Mouse (Mus musculus): ENCODE results near the gene Gm15155. TPM values are rescaled to one million over a fixed set of nuclear protein-coding genes. Genes with fewer than 3 reads are reported as not detected.

Gene Gm15155
- polyA plus RNA-seq (2016; fragmentation: Nextera tagmentation; extraction: Ambion mirVana) = not detected in 2 replicates

DNA sequence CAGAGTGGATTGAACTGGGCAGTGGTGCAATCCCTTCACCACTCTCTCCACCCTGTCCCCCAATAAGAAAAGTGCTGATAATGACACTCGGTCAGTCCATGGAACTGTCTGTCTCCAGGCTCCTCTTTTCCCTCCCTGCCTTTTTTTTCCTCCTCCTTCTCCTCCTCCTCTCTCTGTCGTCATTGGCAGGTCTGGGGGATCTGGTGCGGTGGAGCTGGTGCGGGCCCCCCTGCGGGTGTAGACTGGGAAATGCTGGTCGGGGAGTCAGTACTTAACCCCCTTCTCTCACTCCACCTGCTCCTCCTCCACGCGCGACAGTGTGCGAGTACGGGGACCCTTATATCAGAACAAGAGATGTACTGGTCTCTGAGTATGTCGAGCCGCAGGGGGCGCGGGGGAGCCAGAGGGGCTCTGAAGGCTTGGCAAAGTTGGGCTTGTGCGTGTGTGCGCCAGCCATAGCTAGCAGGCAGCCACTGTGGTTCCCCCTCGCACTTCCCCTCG is at the start of gene Gm15155:
Gm15155 (plus strand) TSS at position 401 of the 501 bp plus-strand sequence.
- Histone ChIP-seq H3K4me3 (peak within 1 kb of the TSS; percentile 63), H3K27me3 (ENCODE audit: insufficient read depth, poor library complexity, severe bottlenecking) (peaks cover 57% of the 10 kb centered on the region), H3K27ac (no peak within 1 kb of the TSS), H3K36me3 (no peaks in the 10 kb centered on the region), H3K9me3 (no peaks in the 10 kb centered on the region), H3K4me1 (no peaks in the 10 kb centered on the region)
- WGBS = 6% methylated on average over 19 of the region's 19 CpGs
- DNase-seq (ENCODE audit: low spot score) = no peak

DNA sequence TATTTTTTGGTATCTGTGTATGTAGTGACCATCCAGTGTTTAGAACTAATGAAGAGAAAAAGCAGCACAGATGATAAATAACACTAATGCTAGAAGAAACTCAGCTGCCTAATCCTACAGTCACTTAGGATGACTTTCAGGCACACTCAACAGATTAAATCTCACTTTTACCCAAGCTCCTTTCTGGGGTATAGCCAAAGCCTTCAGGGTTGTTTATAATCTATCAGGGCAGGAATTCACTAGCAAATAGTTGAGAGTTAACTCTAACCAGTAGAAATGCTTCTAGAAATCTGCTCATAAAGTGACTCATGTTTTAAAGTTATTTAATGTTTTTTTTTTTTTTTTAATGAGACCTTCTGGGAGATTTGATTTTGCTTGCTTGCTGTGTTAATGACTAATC is 44.8 kb upstream of the Gm15155 start:
- no peaks in the 10 kb centered on the region for H3K4me1 ChIP-seq
- no peak overlapping the region for H3K4me3 ChIP-seq
- no peak for DNase-seq (ENCODE audit: low spot score)
- H3K27ac ChIP-seq = no peak overlapping the region
- H3K9me3 ChIP-seq = no peaks in the 10 kb centered on the region
- H3K27me3 ChIP-seq (ENCODE audit: insufficient read depth, poor library complexity, severe bottlenecking) = no peaks in the 10 kb centered on the region
- no peaks in the 10 kb centered on the region for H3K36me3 ChIP-seq

DNA sequence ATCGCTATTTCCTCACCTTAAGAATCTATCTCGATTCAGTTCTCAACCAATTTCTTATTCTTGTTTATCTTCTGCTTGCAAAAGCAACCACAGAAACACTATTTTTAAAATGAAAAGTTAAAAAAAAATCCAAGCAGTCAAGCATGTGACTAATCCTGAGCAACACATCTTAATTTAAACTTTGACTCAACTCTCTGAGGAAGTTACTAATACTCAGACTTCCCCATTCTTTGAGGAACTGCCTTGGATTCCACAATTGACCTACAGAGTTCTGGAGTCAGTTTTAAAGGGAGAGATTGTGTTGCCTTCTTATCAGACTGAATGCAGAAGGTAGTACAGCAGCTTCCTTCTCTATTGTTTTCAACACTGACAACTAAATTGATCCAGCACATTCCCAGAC is 40.0 kb upstream of the Gm15155 start:
- no peaks in the 10 kb centered on the region for H3K9me3 ChIP-seq
- H3K27me3 ChIP-seq (ENCODE audit: insufficient read depth, poor library complexity, severe bottlenecking) = no peaks in the 10 kb centered on the region
- no peaks in the 10 kb centered on the region for H3K4me1 ChIP-seq
- WGBS = 77% methylated on average over 2 of the region's 2 CpGs
- no peak overlapping the region for H3K27ac ChIP-seq
- no peak overlapping the region for H3K4me3 ChIP-seq
- no peak for DNase-seq (ENCODE audit: low spot score)
- no peaks in the 10 kb centered on the region for H3K36me3 ChIP-seq

DNA sequence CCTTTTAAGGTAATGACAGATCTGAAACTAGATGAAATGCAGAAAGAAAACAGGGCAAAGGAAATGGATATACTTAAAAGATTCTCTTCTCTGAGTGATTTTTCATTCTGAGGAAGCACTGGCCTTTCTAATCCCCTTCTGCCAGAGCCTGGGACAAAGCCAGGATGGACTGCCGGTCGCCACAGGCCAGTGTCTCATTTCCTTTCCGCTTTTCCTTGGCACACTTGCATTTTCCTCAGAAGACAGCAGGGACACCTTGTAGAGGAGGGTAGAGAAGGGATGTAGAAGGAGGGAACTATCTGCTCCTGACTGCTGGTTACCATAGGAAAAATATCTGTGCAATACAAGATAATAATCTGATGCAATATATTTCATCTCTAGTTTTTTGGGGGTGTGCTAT is 33.1 kb upstream of the Gm15155 start:
- H3K27ac ChIP-seq = no peak overlapping the region
- no peaks in the 10 kb centered on the region for H3K4me1 ChIP-seq
- 54% methylated on average over 3 of the region's 3 CpGs for WGBS
- H3K27me3 ChIP-seq (ENCODE audit: insufficient read depth, poor library complexity, severe bottlenecking) = no peaks in the 10 kb centered on the region
- no peak overlapping the region for H3K4me3 ChIP-seq
- DNase-seq (ENCODE audit: low spot score) = no peak
- no peaks in the 10 kb centered on the region for H3K36me3 ChIP-seq
- H3K9me3 ChIP-seq = no peaks in the 10 kb centered on the region

DNA sequence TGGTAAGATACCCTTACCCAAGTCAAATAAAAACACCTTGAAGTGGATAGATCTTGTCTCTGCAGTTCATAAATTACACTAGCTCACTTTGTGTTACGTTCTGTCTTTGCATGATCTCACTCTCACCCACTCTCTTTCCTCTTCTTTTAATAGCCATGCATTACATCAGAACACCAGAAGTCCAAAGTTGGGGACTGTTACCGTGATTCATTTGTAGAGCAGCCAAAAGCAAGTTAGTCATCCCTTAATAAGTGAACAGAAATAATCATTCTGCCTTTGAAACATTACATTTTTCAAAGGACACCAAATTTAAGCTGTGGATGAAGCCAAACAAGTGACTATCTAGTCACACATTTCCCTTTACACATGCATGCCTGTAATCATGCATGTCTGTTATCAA is 32.1 kb upstream of the Gm15155 start:
- Histone ChIP-seq H3K27me3 (ENCODE audit: insufficient read depth, poor library complexity, severe bottlenecking) (no peaks in the 10 kb centered on the region), H3K9me3 (no peaks in the 10 kb centered on the region), H3K36me3 (no peaks in the 10 kb centered on the region), H3K4me3 (no peak overlapping the region), H3K27ac (no peak overlapping the region), H3K4me1 (no peaks in the 10 kb centered on the region)
- DNase-seq (ENCODE audit: low spot score) = no peak
- WGBS = 71% methylated on average over 2 of the region's 2 CpGs

DNA sequence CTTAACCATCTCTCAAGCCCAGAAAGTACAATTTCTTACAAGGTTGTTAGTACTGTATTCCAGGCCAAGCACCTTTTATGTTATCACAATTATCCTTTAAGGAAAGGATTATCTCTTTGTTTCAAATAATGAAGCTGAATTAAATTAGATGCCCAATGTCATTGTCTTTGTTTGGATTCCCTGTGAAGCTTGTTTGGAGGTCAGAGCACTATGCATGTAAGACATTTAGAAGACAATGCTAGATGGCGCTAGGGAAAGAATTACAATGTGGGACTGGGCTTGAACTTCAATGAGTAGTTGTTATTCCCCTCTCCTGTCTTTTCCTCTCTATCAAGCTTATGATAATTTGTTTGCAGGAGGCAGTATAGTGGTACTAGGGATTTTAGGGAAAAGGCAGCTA is 29.9 kb upstream of the Gm15155 start:
- no peak overlapping the region for H3K27ac ChIP-seq
- no peak overlapping the region for H3K4me3 ChIP-seq
- no peaks in the 10 kb centered on the region for H3K9me3 ChIP-seq
- no peaks in the 10 kb centered on the region for H3K27me3 ChIP-seq (ENCODE audit: insufficient read depth, poor library complexity, severe bottlenecking)
- H3K36me3 ChIP-seq = no peaks in the 10 kb centered on the region
- no peaks in the 10 kb centered on the region for H3K4me1 ChIP-seq
- DNase-seq (ENCODE audit: low spot score) = no peak
- WGBS = 42% methylated on average over 1 of the region's 1 CpGs

DNA sequence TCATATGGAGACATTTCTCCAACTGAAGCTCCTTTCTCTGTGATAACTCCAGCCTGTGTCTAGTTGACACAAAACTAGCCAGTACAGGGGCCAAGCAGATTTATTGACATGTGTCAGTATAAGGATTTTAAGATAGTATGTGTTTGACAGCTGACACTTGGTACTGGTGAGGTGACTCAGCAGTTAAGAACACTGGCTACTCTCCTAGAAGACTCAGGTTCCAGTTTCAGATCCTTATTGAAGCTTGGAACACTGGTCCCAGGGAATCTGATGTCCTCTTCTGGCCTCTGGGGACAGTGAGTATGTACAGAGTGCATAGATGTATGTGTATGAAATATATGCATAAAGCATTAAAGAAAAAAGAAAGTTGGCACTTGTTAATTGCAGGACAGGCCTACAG is 28.2 kb upstream of the Gm15155 start:
- H3K9me3 ChIP-seq = no peaks in the 10 kb centered on the region
- DNase-seq (ENCODE audit: low spot score) = no peak

DNA sequence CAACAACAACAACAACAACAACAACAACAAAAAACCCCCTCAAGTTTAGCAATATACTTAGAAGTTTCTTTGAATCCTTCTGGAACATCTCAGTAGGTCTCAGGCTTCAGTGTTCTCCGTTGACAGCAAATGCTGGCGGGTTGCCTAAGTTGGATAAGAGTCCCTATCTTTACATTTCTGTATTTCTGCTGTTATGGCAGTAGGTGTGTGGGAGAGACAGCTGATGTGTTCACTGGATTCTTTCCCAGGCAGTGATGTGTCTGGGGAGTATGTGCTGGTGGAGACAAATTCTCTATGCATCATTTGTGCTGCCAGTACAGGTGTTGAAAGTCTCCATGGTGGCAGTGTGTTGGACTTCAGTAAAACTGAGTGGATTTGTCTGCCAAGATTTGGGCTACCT is 23.3 kb upstream of the Gm15155 start:
- H3K9me3 ChIP-seq = no peaks in the 10 kb centered on the region
- H3K4me3 ChIP-seq = no peak overlapping the region
- H3K4me1 ChIP-seq = no peaks in the 10 kb centered on the region
- H3K36me3 ChIP-seq = no peaks in the 10 kb centered on the region
- no peak overlapping the region for H3K27ac ChIP-seq
- no peak for DNase-seq (ENCODE audit: low spot score)
- no peaks in the 10 kb centered on the region for H3K27me3 ChIP-seq (ENCODE audit: insufficient read depth, poor library complexity, severe bottlenecking)
- 60% methylated on average over 2 of the region's 2 CpGs for WGBS

More for the DNA sequence above, 28.2 kb upstream of the Gm15155 start:
- Histone ChIP-seq H3K27ac (no peak overlapping the region), H3K4me3 (no peak overlapping the region), H3K27me3 (ENCODE audit: insufficient read depth, poor library complexity, severe bottlenecking) (no peaks in the 10 kb centered on the region), H3K4me1 (no peaks in the 10 kb centered on the region), H3K36me3 (no peaks in the 10 kb centered on the region)

DNA sequence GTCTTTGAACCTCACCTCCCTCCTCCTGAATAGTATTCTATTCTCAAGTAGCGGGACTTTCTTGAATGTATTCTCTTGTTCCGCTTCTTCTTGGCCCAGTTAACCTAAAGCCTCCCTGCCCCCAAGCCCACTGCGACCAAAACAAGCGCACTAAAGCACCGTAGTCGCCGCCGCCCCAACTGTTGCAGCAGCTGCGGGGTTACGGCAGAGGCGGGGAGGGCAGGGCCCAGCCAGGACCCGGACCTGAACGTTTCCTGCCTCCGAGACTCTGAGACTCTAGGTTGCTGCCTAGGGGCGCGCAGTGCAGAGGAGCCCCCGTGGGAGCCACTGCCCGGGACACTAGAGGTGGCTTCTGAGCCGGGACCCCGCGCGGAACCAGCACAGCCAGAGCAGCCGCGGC is 2.0 kb upstream of the Gm15155 start:
- WGBS = 10% methylated on average over 24 of the region's 24 CpGs
- no peak for DNase-seq (ENCODE audit: low spot score)
- no peaks in the 10 kb centered on the region for H3K36me3 ChIP-seq
- H3K4me3 ChIP-seq = peak overlapping the region; percentile 63
- no peaks in the 10 kb centered on the region for H3K4me1 ChIP-seq
- peaks cover 57% of the 10 kb centered on the region for H3K27me3 ChIP-seq (ENCODE audit: insufficient read depth, poor library complexity, severe bottlenecking)
- H3K27ac ChIP-seq = no peak overlapping the region
- no peaks in the 10 kb centered on the region for H3K9me3 ChIP-seq

DNA sequence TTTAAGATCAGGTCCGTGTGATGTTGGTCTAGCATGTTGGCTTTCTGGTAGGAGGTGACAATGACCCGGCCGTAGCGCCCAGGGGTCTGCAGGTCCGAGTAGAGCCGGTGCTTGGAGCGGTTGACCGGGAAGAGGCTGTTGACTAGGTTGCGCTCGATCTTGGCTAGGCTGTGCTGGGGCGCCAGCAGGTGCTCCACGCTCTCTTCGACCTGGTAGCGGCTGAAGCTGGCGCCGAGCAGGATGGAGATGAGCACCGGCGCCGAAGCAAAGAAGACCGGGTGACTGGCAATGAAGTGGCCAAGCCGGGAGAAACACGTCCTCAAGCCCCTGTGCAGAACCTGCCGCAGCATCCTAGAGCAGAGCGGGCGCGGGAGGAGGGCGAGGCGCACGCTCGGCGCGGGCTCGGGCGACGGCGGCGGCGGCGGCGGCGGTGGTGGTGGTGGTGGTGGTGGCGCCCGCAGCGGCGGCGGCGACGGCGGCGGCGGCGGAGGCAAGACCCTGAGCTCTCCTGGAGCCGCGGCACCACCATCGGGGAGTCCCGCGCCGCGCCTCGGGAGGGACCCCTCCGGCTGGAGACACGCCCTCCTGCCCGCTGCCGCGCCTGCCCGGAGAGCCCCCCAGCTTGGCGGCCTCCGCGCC is 1.5 kb upstream of the Gm15155 start:
- peaks cover 57% of the 10 kb centered on the region for H3K27me3 ChIP-seq (ENCODE audit: insufficient read depth, poor library complexity, severe bottlenecking)
- 8% methylated on average over 24 of the region's 69 CpGs for WGBS
- peak overlapping the region; percentile 63 for H3K4me3 ChIP-seq
- H3K4me1 ChIP-seq = no peaks in the 10 kb centered on the region
- no peaks in the 10 kb centered on the region for H3K9me3 ChIP-seq
- H3K27ac ChIP-seq = no peak overlapping the region
- no peaks in the 10 kb centered on the region for H3K36me3 ChIP-seq
- DNase-seq (ENCODE audit: low spot score) = no peak

DNA sequence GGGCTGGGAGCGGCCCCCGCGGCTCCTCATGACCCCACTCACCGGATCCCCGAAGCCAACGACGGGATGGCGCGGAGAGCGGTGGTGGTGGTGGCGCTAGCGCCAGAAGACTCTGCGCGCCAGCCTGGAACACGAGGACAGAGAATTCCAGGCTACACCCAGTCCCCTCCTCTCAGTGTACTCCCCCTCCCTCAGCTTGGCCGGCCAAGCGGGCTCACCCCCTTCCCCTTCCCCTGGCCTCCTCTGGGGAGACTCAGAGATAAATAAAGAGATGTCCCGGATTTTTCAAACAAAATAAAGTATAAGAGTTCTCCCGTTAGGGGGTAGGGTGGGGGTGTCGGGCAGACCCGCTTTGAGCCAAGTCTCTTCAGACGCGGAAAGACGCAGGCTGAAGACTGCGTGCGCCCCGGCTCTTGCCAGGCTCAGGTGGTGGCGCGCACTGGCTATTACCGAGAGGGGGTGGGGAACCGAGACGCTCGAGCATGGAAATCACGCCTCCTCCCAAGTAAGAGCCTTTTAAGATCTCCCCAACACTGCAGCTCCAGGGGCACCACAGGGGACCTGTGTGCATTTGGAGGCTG is 750 bp upstream of the Gm15155 start, which contains the start of gene Ptchd1:
Ptchd1 (minus strand) TSS at position 114 of the 581 bp plus-strand sequence.
- peak within 1 kb of the TSS; percentile 63 for H3K4me3 ChIP-seq

DNA sequence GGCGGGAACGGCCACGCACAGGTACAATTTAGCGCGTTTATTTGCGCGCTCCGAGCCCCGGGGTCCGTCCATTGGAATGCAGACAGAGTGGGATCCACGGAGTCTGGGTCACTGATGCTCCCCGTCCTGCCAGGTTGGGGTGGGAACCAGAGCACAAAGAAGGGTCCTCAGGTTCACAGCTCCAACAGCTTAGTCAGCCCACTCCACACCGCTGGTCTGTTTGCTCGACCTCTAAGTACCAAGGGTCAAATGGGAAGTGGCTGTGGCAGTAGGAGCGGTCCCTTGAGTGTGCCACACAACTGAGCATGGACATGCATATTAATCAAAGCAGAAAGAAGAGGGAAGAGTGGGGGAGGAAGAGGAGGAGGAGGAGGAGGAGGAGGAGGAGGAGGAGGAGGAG is 354 bp downstream of the Gm15155 start:
- H3K9me3 ChIP-seq = no peaks in the 10 kb centered on the region
- H3K4me3 ChIP-seq = peak overlapping the region; percentile 63
- H3K4me1 ChIP-seq = no peaks in the 10 kb centered on the region
- no peak overlapping the region for H3K27ac ChIP-seq
- no peaks in the 10 kb centered on the region for H3K36me3 ChIP-seq
- no peak for DNase-seq (ENCODE audit: low spot score)
- H3K27me3 ChIP-seq (ENCODE audit: insufficient read depth, poor library complexity, severe bottlenecking) = peaks cover 57% of the 10 kb centered on the region
- 12% methylated on average over 15 of the region's 15 CpGs for WGBS

More for the DNA sequence above, 750 bp upstream of the Gm15155 start, which contains the start of gene Ptchd1:
- Histone ChIP-seq H3K36me3 (no peaks in the 10 kb centered on the region), H3K9me3 (no peaks in the 10 kb centered on the region), H3K27ac (no peak within 1 kb of the TSS), H3K27me3 (ENCODE audit: insufficient read depth, poor library complexity, severe bottlenecking) (peaks cover 57% of the 10 kb centered on the region), H3K4me1 (no peaks in the 10 kb centered on the region)
- WGBS = 11% methylated on average over 31 of the region's 34 CpGs
- DNase-seq (ENCODE audit: low spot score) = no peak

DNA sequence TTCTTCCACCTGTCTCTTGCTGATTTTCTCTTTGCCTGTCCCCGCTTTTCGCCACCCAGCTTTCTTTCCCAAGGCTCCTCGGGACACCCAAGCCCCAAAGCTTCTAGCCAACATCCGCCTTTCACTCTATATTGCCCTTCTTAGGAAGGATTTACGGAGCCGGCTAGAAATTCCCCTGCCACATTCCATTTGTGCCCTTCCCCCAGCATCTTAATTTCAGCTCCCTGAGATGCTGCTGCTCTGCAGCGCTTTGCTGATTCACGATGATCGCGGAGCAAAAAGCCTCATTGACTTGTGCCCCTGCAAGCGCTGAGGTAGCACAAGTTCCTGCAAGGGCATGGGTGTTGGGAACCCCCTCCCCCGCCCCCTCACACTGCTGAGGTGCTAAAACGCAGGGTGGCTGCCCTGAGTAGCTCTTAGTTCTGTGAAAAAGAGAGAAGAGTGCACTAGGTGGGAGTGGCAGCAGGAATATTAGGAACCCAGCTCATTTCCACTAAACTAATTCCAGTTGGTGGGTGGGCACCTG is 1.2 kb downstream of the Gm15155 start:
- Histone ChIP-seq H3K36me3 (no peaks in the 10 kb centered on the region), H3K4me3 (peak overlapping the region; percentile 33; the same call in 1 of the 2 replicates), H3K27me3 (ENCODE audit: insufficient read depth, poor library complexity, severe bottlenecking) (peaks cover 57% of the 10 kb centered on the region), H3K9me3 (no peaks in the 10 kb centered on the region), H3K4me1 (no peaks in the 10 kb centered on the region), H3K27ac (no peak overlapping the region)
- WGBS = 10% methylated on average over 13 of the region's 13 CpGs
- no peak for DNase-seq (ENCODE audit: low spot score)
